Mouse (Mus musculus) retina, postnatal 7 days (tissue): ENCODE measurements around the gene Scn5a.

Experiments
- DNase-seq: peaks from one replicate; pipeline ENCODE4 v3.0.0-alpha.2; 2012; ENCODE audit warnings: low read depth, low spot score

Scn5a gene

DNA sequence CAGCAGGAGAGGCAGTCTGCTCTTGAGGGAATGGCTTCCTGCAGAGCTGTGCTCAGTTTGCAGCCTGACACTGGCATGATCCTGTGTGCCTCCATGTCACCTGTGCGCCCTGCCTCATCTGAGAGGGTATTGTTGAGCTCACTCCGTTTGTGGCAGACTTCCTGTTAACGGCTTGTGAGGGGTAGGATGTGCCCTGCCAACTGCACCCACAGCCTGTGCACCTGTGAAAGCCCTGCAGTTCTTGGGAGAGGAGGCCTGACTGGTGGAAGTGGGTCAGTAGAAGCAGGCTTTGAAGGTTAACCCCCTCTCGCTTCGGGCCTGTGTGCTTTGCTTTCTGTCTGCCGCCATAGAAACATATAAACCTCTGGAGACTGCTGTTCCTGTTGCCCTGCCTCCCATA lies 113.8 kb downstream of the Scn5a start:
- DNase-seq: no peak

DNA sequence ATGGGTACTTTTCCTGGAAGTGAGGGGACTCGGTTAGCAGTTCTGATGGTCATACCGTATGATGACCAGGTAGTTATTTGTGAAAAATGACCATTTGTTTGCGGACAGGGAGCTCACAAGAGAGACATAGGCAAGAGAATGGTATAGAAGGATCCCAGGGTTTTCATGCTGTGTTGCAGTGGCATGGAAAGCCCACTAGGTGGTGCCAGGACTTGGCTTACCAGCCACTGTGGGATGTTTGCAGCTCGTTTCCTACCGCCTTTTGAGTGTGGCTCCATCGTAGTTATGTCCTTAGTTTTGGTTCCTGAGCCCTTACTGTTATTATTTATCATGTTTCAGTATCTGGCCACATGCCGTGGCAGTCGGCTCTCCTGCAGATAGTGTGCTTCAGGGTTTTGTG lies 118.4 kb downstream of the Scn5a start:
- DNase-seq: peak; percentile 58

DNA sequence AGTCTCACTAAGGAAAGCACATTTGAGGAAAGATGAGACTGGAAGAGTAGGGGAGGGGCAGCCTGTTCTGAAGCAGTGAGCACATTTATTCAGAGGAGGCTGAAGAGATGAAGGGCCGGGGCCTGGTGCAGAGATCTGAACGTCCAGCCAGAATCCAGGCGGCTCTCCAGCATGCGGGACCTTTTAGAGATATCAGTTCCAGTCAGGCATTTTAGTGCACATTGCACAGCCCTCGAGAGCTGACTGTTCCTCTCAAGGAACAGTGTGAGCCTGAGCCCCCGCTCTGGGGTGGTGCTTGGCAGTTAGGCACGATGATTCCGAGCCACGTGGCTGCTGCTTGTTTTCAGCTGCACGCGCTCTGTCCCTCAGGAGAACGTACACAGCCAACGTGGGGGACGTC lies 121.7 kb downstream of the Scn5a start:
- DNase-seq: no peak

DNA sequence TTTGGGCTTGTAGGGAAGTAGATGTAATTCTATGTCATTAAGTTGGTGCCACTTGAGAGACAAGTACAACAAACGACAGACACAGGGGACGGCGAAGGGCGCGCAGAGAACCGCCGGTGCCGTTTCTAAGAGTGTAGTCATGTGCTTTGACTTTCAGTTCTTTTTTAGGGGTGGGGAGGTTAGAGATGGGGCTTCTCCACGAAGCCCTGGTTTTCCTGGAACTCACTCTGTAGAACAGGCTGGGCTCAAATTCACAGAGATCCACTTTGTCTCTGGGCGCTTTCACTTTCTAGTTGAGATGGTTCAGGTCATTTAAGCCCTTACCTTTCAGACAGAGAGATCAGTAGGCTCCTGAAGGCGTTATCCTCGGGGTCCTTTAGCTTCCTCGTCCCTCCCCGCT lies 122.8 kb downstream of the Scn5a start:
- no peak for DNase-seq

DNA sequence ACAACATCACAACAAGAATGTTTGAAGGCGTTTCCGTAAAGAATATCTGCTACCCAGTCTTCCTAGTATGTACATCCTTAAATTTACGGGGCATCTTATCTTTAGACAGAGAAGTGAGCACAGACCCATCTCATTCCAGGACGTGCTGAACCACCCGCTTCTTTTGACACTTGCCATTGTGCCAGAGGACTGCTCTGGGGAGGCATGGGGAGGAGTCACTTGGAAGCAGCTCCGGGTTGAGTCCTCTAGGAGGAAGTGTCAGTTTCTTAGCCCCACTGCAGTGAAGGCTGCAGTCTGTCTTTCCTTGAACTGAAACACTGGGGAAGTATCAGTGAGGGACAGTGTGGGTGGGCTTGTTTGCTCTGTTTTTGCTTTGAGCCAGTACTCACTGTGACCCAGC lies 133.1 kb downstream of the Scn5a start:
- DNase-seq: no peak

DNA sequence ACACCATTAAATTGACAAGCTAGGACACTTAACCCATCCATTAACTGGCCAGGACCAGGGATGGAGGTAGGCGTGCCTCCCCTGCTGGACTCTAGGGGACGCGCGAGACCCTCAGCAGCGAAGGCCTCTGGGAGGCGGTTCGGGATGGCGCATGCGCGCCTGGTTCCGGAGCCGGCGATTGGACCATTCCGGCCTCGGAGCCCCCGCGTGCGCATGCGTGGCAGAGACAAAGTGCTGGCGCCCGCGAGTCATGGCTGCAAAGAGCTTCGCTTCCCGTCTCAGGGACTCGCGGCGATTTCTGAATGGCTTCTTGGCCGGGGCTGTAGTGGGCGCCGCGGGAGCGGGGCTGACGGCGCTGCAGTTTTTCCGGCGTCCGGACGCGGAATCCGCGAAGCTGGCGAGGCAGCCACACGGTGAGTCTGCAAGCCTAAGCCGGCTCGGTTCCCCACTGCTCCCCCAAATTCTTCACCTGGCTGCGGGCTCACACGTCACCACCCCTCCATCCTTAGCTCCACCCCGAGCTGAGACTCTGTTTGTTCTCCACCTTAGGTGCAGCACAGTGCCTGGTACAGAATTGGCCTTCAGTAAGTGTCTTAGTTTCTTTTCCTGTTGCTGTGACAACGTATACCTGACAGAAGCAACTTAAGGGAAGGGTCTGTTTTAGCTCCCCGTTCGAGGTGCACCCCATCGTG lies 133.9 kb downstream of the Scn5a start, which contains the start of gene Exog:
Gene Exog (plus strand): TSS at position 206 of the 692 bp plus-strand sequence.
- DNase-seq: peak; percentile 94

DNA sequence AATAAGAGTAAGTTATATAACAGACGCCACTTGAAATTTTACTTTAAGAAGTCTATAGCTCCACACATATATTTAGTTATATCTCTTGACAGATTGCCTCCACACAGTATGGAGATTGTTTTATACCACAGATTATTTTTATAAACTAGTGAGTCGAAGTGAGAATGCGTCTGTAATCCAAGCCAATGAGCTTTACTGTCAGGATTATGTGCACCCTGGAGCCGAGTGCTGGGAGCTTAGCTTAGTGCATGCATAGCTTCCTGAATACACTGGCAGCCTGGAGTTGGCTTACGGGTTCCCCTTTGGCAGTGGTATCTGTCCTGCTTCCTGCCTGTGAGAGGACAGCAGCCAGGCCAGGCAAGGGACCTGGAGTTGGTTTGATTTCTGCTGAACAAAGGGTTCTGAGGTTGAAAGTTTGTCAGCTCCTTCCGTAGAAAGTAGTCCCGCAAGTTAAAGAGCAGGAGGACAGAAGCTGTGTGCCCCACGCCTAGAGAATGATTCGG lies 140.3 kb downstream of the Scn5a start:
- DNase-seq: no peak

DNA sequence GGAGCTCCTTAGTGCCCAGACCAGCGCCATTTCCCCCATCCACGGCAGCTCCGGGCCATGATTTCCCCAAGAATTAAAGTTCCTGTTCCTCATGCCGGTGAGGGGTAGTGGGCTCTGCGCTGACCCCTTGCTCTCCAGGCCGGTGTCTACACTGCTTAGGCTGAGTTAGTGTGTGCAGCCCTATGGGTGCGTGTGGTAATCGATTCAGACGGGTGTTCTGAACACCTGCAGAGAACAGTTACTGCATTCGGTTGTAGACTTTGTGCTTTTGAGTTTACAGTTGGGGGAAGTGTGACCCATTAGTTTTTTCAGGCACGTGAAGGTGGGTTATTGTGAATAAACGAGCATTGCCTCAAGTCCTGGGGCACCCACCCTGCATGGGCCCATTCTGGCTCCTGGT lies 140.8 kb downstream of the Scn5a start:
- no peak for DNase-seq

DNA sequence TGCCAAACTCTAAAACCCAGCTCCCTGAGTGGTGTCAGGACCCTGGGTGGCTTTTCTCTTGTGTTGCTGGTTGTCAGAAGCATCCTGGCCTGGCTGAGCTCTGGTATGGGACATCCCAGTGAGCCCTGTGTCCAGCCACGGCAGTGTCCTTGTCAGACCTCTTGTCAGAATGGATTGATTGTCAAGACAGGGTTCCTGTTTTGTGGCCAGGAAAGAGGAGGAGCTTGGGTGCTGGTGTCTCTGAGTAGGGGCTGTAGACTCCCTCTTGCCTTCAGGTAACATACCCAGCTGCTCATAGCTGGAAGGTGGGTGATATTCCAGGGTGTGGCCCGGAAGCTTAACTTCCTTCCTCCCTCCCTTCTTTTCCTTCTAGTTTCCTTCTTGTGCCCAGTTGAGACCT lies 143.0 kb downstream of the Scn5a start:
- no peak for DNase-seq
